Mouse (Mus musculus): ENCODE data around the gene Chuk.

Gene Chuk

GRCm38 (mm10) chr19:44107661-44108521 lies 611 bp upstream of the Chuk start:
- DNase-seq (ENCODE audit: extremely low spot score, low spot score): peak; percentile 23

GRCm38 (mm10) chr19:44104393-44104792 lies 2.9 kb downstream of the Chuk start:
- no peak for DNase-seq (ENCODE audit: extremely low spot score, low spot score)

- DNase-seq (ENCODE audit: extremely low spot score, low spot score): no peak
Measured at GRCm38 (mm10) chr19:44103001-44103400, 4.3 kb downstream of the Chuk start.

DNA sequence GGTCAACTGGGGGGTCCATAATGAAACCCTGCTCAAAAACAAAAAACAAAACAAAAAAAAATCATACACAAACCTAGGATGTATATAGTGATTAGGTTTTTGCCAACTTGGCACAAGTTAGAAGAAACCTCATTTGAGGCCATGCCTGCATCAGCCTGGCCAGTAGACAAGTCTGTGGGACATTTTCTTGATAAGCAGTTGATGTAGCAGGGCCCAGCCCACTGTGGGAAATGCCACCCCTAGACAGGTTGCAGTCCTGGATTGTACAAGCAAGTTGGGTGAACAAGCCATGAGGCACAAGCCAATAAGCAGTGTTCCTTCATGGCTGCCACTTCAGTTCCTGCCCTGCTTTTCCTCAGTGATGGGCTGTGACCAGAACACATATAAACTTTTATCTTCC lies 6.4 kb downstream of the Chuk start:
- no peak for DNase-seq (ENCODE audit: extremely low spot score, low spot score)

GRCm38 (mm10) chr19:44086278-44086677 lies 21.0 kb downstream of the Chuk start:
- DNase-seq (ENCODE audit: extremely low spot score, low spot score): no peak

GRCm38 (mm10) chr19:44080920-44081319 lies 26.4 kb downstream of the Chuk start:
- no peak for DNase-seq (ENCODE audit: extremely low spot score, low spot score)

DNA sequence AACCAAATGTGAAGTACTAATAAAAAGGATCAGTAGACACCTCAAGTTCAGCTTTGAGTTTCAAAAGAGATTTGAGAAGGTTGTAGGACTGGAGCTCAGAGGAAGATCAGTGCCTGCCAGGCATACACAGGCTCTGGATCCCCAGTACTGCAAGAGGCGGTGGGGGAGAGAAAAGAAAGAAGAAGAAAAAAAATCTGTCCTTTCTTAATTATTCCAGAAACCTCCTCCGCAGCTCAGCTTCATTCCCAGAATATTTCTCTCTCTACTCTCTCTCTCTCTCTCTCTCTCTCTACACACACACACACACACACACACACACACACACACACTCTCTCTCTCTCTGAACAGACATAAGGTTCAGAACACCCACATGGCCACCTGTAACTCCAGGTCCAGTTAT lies 27.3 kb downstream of the Chuk start:
- DNase-seq (ENCODE audit: extremely low spot score, low spot score): no peak

GRCm38 (mm10) chr19:44077024-44077423 lies 30.3 kb downstream of the Chuk start:
- no peak for DNase-seq (ENCODE audit: extremely low spot score, low spot score)

DNA sequence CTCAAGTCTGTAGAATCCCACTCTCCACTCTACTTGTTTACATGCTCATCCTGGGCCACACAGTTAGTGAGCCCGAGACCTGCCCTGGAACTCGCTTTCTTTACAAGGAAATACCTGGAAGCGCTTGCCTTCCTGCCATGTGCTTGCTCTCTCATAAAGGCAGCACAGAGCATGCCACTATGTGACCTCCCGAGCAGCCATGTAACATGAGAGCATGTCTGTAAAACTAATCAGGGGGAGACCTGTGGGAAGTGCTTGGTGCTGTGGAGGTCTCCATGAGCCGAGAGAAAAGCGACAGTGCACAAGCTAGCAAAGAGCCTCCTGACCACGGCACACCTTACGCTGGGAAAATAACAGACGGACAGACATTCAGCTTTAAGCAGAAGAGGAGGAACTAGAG lies 30.8 kb downstream of the Chuk start:
- DNase-seq (ENCODE audit: extremely low spot score, low spot score): peak; percentile 26

- no peak for DNase-seq (ENCODE audit: extremely low spot score, low spot score)
Measured at GRCm38 (mm10) chr19:44074986-44075385, 32.3 kb downstream of the Chuk start.

- no peak for DNase-seq (ENCODE audit: extremely low spot score, low spot score)
Measured at GRCm38 (mm10) chr19:44071166-44071565, 36.1 kb downstream of the Chuk start.

GRCm38 (mm10) chr19:44069914-44070232 lies 37.4 kb downstream of the Chuk start:
- DNase-seq (ENCODE audit: extremely low spot score, low spot score): no peak

- DNase-seq (ENCODE audit: extremely low spot score, low spot score): peak; percentile 89
Measured at GRCm38 (mm10) chr19:44069121-44069913, 38.0 kb downstream of the Chuk start, which contains the start of gene Erlin1. Gene Erlin1, minus strand, starts transcription at chr19:44069785.

GRCm38 (mm10) chr19:44068232-44068631 lies 39.0 kb downstream of the Chuk start:
- no peak for DNase-seq (ENCODE audit: extremely low spot score, low spot score)

DNA sequence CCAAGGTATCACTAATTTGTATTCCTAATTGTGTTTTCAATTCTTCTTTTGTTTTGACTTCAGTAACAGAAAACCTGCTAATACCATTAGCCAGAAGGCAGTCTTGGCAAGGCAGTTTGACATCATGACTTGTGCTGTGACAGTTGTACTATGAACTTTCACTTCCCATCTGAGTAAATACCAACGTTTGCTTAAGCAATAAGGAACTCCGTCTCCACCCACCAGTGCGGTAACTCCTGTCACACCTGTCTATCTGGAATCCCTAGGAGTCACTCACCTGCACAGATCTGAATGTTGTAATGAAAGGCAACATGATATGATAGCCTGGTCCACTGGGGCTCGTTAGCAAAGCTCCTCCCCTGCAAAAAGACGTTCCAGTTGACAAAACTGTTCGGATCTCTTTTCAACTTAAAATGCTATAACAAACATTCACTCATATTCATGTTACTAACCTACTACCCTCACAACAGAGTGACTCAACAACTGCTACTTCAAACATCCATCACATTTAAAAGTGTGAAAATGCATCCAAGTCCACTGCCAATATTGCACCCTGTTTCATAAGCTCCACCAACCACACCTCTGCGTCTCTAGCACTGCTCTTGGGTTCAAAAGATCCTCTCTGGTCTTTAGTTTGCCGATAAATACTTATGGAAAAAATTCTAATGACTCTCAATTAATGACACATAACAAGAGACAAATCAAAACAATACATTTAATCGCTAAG lies 39.8 kb downstream of the Chuk start:
- DNase-seq (ENCODE audit: extremely low spot score, low spot score): no peak

DNA sequence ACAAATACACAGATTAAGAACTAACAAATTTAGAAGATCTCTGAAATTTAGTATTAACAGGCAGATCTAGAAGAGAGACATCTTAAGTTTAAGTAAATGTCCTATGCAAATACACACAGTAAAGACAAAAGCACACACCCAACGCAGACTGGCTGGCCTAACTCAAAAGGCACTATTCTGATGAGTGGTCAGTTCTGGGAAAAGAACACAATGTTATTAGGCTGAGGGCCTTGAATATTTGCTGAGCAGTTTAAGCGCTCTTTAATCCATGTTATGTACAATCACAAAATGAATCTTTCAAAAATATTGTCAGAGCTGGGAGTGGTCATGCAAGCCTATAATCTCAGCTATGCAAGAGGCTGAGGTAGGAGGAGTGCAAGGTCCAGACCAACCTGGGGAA lies 42.5 kb downstream of the Chuk start:
- DNase-seq (ENCODE audit: extremely low spot score, low spot score): no peak

- no peak for DNase-seq (ENCODE audit: extremely low spot score, low spot score)
Measured at GRCm38 (mm10) chr19:44063773-44064172, 43.5 kb downstream of the Chuk start.

- no peak for DNase-seq (ENCODE audit: extremely low spot score, low spot score)
Measured at GRCm38 (mm10) chr19:44060226-44060625, 47.1 kb downstream of the Chuk start.

DNA sequence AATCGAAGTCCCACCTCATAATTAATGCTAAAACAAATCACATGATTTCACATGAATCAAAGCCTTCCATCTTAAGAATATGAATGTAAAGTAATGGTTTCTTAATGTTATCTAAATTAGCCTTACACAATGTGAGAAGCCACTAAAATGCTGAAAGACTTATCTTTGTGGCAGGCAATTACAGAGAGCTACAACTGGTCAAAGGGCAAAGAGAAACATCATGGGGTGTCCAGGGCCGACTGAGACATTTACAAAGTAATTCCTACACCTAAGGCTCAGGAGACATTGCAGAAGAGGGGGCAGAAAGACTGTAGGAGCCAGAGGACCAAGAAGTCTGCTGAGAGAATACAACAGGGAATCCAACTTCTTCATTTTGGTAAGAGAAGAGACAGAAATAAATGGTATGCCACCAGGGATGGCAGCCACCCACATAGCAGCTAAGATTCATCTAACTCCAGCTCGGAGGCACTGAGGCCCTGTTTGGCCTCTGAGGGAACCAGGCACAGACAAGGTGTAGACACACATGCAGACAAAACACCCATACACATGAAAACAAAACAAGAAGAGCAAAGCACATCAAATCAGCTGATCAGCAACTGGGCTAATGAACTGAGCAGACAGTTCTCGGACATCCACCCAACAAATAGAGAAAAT lies 52.0 kb downstream of the Chuk start:
- DNase-seq (ENCODE audit: extremely low spot score, low spot score): no peak

DNA sequence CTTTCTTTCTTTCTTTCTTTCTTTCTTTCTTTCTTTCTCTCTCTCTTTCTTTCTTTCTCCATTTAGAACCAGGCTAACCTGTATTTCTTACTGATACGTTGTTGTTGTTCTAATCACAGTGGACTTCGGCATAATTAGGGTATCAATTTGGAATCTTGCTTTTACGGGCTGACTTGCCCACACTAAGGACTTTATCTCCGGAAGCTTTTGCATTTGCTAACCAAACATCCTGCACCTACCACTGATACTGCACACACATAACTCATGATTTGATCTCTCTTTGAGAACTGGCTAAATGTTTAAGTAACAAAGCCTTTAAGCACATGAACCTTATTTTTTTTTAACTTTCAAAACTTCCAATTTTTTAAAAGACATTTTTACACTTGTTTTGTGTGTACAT lies 56.9 kb downstream of the Chuk start:
- no peak for DNase-seq (ENCODE audit: extremely low spot score, low spot score)

DNA sequence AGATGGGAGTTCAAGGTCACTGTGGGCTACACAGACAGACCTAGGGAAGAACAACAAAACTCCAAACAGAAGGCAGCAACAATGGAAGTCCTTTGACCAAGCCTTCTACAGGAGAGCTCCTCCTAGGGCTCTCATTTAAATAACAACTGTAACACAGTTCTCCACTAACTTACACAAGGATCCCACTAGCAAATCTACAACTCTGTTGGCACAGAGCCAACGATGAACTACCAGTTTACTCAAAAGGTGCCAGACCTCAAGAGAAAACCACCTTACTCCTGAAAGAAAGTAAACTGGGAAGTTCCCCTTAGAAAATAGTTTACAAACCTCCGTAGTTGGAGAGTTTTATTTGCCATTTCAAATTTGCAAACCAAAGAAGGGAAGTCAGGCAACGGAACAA lies 58.0 kb downstream of the Chuk start:
- DNase-seq (ENCODE audit: extremely low spot score, low spot score): no peak

All from neural tube, embryonic 10.5 days (tissue).